Mouse (Mus musculus) spleen, postnatal 36 days (tissue): ENCODE data around the gene 4933406M09Rik.
A peak's percentile ranks its signal among the peaks of the same experiment; 100 is the strongest.

ENCODE experiments used
- DNase-seq, 2 experiments: peaks; one replicate each; pipeline ENCODE4 v3.0.0; 2022; ENCODE audit warnings: low spot score in 2 of 2, mixed read lengths in 1 of 2

Gene 4933406M09Rik

DNA sequence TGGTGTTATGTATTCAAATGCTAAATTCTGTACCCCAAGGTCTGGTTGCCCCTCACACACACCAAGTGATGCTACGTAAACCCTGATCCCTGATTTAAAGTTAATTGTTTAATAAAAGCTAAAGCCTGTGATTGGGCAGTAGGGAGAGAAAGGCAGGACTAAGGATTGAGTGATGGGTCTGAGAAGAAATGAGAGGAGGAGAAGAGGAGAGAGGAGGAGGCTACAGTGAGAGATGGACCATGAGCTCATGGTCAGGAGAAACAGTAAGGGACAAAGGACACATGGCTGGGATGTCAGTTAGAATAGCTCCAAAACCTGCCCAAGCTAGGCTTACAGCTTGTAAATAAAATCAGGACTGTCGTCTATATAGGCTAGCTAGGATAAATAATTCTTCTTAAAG, 4.7 kb upstream of the 4933406M09Rik start:
- DNase-seq: no peak

DNA sequence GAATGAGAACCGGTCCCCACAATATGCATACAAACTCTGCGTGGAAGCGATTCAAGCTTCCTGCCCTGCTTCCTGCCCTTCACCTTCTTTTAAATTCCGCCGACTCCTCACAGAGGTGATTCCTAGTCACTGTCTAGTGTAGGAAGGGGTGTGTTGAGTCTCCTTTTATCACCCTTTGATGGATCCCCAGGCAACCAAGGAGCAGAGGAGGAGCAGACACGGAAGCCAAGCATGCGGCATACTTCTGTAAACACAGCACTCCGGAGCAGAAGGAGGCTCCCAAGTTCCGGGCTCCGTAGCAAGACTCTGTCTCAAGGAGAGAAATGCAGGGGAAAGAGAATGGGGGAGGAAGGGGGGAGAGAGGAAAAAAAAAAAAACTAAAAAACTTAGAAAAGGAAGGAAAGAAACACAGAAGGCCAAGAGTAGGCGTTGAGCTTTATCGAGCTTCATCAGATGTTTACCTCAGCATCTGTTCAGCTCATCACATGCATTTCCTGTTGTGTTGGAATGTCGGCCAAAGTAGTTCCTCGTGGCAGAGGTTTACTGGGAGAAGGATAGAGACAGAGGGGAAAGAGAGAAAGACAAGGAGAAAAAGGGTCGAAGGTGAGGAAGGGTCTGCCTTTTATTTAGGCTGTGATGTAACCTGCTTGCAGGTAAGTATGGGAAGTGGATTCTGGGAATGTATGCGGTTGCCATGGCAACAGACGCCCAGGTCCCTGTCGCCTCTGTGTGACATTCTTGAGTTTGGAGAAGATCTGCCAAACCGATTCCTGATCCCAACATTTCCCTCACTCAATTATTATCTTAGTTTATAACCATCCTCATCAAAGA, 3.7 kb upstream of the 4933406M09Rik start:
- DNase-seq: no peak

DNA sequence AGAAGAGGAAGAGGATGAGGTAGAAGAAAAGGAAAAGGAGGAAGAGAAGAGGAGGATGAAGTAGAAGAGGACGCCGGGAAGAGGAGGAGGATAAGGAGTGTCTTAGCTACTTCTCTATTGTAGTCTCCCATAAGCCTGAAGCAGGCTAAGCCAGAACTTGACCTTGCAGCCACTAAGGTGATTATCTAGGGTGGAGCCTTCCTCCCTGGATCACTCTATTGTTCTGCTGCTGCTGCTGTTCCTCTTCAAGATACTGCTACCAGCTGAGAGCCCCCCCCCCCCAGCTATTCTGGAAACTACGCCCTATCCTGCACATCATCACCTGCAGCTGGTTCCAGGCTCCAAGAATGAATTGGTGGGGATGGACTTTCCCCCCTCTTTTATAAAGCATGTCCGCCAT, 1.2 kb upstream of the 4933406M09Rik start:
- DNase-seq: no peak

DNA sequence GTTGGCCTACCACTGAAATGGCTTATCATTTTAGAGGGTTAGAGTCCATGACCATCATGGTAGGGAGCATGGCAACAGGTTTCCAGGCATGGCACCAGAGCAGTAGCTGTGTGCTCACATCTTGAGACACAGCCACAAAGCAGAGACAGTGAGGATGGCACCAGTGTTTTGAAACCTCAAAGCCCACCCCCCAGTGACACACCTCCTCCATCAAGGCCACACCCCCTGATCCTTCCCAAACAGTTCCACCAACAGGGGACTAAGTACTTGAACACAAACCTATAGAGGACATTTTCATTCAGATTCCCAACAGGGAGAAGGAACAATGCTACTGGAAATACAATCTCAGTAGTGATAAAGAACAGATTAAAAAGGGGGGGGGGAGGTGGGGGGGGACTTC, 564 bp upstream of the 4933406M09Rik start:
- DNase-seq: no peak

DNA sequence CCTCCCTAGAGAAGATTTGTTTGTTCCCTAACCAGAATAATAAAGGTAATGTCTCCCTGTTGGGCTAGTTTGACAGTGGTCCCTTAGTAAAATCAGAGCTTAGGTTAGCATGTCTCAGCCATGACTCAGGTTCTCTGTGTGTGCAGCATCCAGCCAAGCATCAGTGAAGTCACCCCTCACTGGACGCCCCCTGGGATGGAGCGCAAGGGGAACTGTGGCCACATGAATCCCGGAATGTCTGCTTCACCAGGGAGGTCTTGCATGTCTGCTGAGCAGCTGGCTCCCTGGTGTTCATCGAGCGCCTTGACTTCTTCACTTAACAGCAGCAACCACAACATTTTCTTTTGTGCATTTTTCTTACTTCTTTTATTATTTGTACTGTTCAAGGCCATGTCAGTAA, 8.1 kb downstream of the 4933406M09Rik start:
- no peak for DNase-seq

DNA sequence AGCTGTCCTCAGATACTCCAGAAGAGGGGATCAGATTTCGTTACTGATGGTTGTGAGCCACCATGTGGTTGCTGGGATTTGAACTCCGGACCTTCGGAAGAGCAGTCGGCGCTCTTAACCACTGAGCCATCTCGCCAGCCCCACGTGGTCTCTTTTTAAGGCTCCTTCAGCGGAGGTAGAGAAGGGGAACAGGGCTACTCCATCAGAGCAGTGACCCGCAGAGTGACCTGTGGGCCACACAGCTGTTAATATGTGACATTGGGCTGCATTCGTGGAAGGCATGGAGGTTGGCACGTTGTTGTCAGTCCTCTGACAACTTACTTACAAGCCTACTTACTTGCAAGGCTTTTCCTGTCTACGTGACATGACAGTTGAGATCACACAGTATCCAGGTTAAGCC, 12.5 kb downstream of the 4933406M09Rik start:
- DNase-seq: no peak

DNA sequence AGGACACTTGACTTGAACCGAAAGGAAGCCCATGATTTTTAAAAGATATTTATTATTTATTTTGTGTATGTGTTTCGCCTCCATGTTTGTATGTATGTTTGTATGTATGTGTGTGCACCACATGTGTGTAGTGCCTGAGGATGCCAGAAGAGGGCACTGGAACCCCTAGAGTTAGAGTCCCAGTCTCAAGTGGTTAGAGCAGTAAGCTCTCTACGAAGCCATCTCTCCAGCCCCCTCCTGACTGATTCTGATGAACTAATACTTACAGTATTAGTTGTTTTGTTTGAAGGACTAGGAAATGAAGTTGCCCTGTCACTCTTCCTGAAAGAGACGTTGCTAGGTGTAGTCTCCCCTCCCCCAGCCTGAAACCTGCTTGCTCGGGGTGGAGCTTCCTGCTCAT, 14.0 kb downstream of the 4933406M09Rik start:
- no peak for DNase-seq

DNA sequence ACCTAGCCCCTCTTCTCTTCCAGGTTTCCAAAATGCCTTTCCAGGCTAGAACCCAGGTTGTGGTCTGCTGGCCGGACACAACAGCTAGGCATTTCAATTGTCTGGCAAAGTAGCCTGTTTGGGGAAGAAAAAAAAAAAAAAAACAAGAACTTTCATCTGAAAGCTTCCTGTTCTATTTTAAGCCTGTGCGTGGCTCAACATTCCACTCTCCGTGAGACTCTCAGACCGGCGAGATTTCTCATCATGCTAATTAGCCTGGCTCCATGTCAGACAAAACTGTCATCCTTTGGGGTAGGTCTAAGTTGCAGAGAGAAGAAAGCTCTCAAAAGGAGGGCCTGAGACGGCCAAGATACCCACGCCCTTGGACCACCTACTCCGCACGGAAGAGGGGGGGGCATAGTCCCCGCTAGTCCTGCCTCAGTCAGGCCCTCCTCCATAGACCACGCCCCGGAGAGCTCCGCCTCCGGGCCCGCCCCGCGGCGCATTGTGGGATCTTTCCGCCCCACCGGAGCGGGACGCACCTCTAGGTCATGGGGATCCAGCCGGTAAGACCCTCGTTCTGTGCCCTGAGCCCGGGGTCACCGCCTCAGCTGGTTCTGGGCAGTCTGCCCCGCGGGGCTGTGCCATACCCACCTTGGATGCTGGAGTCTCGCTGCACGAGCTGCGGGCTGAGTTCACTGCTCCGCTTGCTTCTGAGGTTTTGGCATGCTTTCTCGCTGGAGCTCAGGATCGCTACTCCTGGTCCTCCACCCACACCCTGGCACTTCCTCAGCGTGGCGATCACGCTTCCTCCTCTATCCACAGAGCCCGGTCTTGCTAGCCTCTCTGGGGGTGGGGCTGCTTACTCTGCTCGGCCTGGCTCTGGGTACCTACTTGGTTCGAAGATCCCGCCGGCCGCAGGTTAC, 20.0 kb downstream of the 4933406M09Rik start, which contains the start of gene Cyb5r1:
Gene Cyb5r1 (plus strand): TSS at position 51 of the 905 bp plus-strand sequence.
- peak; percentile 69 to 79 for DNase-seq

DNA sequence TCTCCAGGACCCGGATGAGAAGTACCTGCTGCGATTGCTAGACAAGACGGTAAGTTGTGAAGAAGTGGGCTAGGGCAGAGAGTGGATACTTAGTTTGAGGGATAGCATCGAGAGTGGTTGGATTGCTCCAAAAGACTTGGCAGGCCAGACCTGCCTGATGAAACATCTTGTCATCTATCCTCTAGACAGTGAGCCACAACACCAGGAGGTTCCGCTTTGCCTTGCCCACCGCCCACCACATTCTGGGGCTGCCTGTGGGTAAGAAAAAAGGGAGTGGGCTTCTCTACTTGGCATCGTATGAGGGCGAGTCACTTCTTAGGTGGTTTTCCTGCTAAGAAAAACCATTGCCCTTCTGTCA, 20.7 kb downstream of the 4933406M09Rik start:
- DNase-seq: no peak

DNA sequence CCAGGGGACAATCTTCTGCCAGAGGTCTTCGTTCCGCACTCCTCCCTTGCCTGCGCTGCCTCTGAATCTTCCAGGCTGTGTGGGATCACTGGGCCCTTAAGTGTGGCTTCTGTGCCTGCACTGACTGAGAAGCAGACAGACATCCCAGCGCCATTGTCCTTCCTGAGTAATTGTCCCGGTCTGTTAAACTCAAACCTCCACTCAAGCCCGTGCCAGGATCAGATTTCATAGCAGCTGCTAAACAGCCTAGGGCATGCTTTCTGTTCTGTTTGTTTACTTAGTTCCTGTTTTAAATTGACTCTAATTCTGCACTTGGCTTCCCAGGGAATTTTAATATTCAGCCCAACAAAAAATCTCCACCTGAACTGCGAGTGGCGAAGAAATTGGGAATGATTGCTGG, 22.3 kb downstream of the 4933406M09Rik start:
- no peak for DNase-seq

DNA sequence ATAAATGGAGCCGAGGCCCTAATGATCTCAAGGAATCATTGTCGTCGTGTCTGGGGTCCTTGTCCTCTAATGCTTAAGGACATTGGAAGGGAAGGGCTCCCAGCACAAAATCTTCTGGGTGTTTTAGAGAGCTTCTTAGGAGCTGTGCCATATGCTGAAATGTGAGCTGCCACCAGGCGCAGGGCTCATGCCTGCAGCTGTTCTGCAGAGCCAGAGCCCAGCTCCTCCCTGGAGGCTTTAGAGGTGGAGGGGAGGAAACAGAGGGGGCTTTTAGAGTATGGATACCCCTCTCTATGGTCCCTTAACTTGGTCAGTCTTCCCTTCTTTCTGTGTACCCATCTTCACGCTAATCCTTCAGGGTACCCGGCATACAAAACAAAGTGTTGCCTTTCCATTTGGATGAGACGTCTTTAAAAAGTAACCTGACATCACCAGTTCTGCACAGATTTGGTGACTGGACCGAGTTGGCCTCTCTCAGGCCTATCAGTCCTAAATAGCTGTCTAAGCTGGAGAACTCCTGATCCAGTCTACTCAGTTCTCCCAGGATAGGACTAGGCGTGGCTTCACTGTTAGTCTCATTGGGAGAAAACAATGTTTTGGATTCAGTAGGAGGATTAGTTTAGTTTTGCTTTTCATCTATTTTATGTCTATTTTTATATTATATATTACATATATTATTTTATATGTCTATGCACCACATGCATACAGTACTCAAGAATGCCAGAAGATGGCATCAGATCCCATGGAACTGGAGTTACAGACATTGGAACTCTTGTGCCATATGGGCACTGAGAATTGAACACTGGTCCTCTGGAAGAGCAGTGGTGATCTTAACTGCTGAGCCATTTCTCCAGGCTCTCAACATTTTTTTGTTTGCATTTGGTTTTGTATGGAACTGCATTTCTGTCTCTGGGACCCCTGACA, 26.2 kb downstream of the 4933406M09Rik start:
- no peak for DNase-seq

DNA sequence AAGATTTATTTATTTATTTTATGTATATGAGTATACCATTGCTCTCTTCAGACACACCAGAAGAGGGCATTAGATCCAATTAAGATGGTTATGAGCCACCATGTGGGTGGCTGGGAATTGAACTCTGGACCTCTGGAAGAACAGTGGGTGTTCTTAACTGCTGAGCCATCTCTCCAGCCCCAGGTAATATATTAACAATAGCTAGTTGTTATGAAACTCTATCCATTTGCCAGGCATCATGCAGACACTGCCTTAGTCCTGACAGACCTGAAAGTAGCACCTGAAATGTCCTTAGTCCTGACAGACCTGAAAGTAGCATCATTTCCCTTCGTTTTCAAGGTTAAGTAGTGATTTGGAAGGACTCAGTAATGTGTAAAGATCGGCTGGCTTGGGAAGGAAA, 28.3 kb downstream of the 4933406M09Rik start:
- DNase-seq: no peak

DNA sequence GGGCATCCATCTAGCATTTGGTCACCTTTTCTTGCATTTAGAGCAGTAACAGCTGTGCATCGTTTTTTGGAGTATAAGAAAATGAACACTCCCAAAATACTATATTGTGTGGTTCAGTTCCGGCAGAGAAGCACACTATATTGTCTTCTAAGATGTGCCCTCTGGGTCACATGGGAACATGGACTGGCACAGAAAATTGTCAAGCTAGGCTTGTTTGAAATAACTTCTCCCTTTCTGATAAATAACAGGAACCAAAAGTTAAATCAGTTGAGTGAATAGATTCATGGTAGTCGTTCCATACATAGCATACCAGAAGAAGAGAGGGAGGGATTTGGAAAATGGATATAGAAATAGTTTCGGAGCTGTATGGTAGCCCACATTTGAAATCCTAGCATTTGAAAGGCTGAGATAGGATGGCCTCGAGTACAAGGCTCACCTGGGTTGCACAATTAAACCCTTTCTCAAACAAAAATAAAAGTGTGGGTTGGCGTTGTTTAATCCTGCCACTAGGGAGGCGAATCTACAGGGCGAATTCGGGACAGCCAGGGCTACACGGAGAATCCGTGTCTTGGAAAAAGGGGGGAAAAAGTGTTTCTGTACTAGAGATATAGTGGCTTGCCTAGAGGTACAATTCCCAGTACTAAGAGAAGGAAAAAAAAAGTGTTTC, 28.9 kb downstream of the 4933406M09Rik start:
- no peak for DNase-seq

DNA sequence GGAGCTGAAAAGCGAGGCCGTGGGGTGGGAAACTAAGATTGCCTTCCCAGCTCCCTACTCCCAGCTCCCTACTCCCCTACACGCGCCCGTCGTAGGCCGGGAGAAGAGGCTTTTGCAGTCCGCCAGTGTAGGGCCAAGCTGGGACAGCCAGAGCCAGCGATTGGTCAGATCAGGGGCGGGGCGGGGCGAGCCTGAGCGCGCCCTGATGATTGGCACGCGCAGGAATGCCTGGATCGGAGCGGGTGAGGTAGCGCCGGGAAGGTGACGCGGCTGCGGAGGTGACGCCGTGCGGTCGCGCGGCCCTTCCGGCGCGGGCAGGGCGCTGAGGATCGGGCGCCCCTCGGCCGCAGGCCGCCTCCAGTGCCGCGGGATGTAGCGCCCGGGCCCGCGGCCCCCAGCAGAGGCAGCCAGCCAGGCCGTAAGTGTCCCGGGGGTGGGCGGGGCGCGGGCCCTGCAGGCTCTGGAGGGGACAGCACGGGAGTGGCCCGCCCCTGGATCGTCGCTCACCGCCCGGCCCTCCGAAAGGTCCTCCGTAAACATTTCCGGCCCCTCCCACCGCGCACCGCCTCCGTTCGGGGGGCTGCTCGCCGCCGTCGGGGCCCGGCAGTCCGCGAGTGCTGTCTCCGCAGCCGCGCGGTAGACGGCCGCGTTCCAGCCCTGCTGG, 29.6 kb downstream of the 4933406M09Rik start, which contains the start of gene Adipor1:
Gene Adipor1 (plus strand): TSS at position 211 of the 664 bp plus-strand sequence.
- peak; percentile 96 to 97 for DNase-seq

DNA sequence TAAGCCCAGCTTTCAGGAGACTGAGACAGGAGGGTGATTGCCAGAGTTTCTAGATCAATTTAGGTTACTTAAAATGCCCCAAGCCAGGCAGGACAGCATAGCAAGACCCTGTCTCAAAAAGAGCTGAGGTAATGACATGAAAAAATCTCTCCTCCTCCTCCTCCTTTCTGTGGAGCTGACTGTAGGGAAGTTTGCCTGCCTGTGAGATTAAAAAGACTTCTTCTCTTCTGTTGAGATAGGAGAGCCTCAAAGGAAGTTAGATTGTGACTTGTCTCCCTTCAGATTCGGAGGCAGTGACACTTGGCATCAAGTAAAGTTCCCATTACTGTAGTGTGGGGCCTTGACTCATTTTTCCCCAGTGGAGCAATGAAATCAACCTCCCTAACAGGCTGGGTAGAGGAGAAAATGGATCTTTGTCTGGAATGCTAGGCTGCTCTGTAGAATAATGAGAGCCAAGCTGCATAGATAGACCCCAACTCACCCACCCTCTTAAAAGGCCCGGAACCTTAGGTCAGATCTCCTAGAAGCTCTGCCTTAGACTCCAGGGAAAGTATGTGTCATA, 32.8 kb downstream of the 4933406M09Rik start:
- no peak for DNase-seq

DNA sequence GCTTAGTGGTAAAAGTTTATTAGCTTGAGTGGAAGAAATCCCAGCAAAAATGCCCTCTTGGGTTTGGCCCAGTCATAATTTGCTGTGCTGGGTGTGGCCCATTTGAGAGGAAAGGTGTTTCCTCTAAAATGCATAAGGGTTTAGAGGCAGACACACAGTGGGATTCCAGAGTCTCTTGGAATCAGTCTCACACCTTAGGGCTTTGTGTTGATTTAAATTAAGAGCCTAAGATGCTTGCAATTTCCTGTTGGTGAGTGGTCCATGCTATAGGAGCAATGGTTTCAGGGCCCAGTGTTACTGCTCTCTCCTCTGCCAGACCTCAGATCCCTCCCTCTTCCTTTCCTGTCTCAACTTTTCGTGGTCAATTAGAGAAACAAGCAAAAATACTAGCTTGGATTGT, 33.4 kb downstream of the 4933406M09Rik start:
- no peak for DNase-seq

DNA sequence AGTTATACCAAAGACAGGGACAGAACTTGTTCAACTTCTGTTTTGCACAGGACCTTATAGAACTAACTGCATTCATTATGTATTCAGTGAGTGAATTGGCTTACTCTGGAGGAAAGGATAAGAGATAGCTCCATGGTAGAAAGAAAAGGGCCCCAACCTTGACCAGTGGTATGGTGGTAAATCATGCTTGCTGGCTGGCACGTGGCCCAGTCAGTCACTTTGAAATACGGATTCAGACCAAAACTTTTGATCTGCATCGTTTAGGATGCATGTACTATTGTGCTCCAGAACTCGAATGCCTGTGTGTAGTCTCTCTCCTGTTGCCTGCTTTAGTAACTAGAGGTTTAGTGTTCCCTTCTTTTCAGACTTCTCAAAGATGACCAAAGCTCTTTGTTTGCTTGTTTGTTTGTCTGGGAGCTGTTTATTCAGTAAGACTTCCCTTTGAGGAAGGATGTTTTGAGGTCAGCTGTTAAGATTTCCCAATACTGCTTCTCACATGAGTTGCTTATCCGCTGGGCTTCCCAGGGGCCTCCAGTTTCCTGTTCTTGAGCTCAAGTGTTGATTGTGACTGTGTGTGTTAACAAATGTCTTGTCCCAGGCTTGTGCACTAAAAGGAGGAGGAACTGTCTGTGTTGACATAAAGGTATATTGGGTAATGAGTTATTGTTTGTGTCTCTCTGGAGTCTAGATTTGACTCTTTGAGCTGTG, 34.2 kb downstream of the 4933406M09Rik start:
- peak in 1 of 2 experiments; percentile 31 for DNase-seq

DNA sequence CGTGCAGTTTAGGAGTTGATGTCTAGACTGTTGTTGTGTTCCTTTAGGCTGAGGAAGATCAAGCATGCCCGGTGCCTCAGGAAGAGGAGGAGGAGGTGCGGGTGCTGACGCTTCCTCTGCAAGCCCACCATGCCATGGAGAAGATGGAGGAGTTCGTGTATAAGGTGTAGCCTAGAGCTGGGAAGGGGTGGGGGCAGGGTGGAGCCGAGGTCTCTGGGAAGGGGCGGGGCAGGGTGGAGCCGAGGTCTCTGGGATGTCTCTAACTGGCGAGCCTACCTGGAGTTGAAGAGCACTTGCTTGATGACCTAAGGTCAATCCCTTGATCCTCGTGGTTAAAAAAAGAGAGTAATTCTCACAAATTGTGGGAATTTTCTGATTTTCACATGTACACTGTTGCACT, 38.2 kb downstream of the 4933406M09Rik start:
- peak in 1 of 2 experiments; percentile 17 for DNase-seq

DNA sequence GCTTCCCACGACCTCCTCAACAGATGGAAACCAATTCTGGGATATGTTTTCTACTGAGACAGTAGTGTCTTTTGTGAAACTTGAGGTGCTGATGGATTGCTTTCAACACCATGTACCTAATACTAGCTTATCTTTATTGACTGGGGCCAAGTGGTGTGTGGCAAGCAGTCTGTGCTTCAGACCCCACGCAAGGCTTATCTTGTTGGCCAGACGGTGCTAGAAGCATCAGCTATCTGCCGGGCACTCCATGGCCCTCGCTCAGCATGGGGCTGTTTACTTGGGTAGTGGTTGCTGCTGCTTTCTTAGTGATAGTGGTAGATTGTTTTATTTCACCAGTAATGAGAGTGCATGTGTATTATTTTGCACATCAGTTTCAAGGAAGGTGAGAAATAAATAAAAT, 40.5 kb downstream of the 4933406M09Rik start:
- DNase-seq: peak; percentile 69 to 82
